Mouse (Mus musculus): ENCODE data around the gene Slc35f2.

DNA sequence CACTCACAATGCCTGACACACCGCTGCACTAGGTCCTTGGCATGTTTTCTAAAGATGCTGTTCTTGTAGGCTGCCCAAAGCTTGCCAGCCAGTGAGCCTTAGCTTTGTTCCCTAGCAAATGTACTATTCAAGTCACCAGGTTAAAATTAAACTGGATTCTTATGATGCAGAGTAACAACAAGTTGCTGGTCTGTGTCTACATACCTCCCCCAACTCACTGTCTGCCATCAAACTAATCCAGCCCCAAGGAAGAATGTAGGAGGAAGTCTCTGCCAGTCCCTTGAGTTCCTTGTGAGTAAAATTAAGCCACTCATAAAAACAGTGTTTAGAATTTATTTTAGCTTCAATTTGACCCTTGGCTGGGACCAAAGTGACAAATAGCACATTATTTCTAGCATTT lies 82.3 kb downstream of the Slc35f2 start:
- no peak for TF ChIP-seq CTCF (IDR thresholded peaks at IDR 0.05)
- no peak for TF ChIP-seq EP300 (IDR thresholded peaks at IDR 0.05)

Measured in lung, postnatal 0 days (tissue).